Mouse (Mus musculus): ENCODE data around the gene Fgf13. TPM values are rescaled to one million over a fixed set of nuclear protein-coding genes. Genes with fewer than 3 reads are reported as not detected.
A peak's percentile ranks its signal among the peaks of the same experiment; 100 is the strongest.

Fgf13 gene
- polyA plus RNA-seq (2011; ENCODE audit: insufficient read length, low read depth, missing spikeins) = 6.2 and 8.3 TPM in 2 replicates

DNA sequence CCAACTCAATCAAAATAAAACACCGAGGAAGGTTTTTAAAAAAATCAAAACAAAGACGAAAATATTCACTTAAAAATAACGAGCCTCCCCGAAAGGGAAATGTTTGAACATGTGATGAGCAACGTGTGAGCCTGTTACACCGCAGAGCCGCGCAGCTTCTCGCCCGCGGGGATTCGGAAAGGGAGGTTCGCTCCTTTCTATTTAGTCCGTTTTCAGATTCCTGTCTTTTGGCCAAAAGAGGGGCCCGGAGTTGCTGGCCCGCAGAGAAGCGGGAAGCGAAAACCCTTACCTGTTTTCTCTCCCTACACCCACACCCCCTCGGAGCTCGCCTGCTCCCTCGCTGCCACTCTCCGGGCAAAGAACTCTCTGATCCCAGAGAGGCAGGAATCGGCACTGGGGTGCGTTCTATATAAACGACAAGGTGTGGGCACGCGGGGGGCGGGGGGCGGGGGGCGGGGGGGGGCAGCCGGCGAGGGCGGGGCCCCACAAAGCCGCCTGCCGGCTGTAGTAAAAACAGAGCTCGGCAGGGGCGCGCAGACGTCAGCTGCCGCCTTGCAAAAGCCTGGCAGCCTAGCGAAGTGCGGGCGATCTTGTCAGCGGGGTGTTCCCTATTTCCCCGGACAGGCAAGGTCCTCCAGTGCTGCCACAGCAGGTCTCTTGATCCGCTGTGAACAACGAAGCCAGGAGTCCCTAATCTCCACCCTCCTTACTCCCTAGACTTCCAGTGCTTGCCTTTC lies at the start of gene Fgf13:
Gene Fgf13, minus strand, starts transcription at position 377 of the 737 bp plus-strand sequence.
- TF ChIP-seq POLR2A (IDR thresholded peaks at IDR 0.05; ENCODE audit: low read depth, low read length) = no peak
- no peak for TF ChIP-seq CTCF (IDR thresholded peaks at IDR 0.05; ENCODE audit: borderline replicate concordance, insufficient read depth, low read length)
- Histone ChIP-seq H3K4me3 (ENCODE audit: insufficient read depth, low read length) (peak within 1 kb of the TSS; percentile 52), H3K4me1 (ENCODE audit: control insufficient read depth, insufficient read depth, low read length) (no peaks in the 10 kb centered on the region), H3K27ac (ENCODE audit: insufficient read depth, low read length) (no peak within 1 kb of the TSS)

- TF ChIP-seq POLR2A (IDR thresholded peaks at IDR 0.05; ENCODE audit: low read depth, low read length) (no peak), CTCF (IDR thresholded peaks at IDR 0.05; ENCODE audit: borderline replicate concordance, insufficient read depth, low read length) (no peak)
- Histone ChIP-seq H3K4me1 (ENCODE audit: control insufficient read depth, insufficient read depth, low read length) (no peaks in the 10 kb centered on the region), H3K27ac (ENCODE audit: insufficient read depth, low read length) (no peak overlapping the region), H3K4me3 (ENCODE audit: insufficient read depth, low read length) (no peak overlapping the region)
Measured at GRCm38 (mm10) chrX:59606535-59606934, 38.7 kb upstream of the Fgf13 start.

- H3K27ac ChIP-seq (ENCODE audit: insufficient read depth, low read length) = no peak overlapping the region
- no peak for TF ChIP-seq POLR2A (IDR thresholded peaks at IDR 0.05; ENCODE audit: low read depth, low read length)
- no peak for TF ChIP-seq CTCF (IDR thresholded peaks at IDR 0.05; ENCODE audit: borderline replicate concordance, insufficient read depth, low read length)
- no peak overlapping the region for H3K4me3 ChIP-seq (ENCODE audit: insufficient read depth, low read length)
- no peaks in the 10 kb centered on the region for H3K4me1 ChIP-seq (ENCODE audit: control insufficient read depth, insufficient read depth, low read length)
Measured at GRCm38 (mm10) chrX:59589050-59589449, 21.2 kb upstream of the Fgf13 start.

DNA sequence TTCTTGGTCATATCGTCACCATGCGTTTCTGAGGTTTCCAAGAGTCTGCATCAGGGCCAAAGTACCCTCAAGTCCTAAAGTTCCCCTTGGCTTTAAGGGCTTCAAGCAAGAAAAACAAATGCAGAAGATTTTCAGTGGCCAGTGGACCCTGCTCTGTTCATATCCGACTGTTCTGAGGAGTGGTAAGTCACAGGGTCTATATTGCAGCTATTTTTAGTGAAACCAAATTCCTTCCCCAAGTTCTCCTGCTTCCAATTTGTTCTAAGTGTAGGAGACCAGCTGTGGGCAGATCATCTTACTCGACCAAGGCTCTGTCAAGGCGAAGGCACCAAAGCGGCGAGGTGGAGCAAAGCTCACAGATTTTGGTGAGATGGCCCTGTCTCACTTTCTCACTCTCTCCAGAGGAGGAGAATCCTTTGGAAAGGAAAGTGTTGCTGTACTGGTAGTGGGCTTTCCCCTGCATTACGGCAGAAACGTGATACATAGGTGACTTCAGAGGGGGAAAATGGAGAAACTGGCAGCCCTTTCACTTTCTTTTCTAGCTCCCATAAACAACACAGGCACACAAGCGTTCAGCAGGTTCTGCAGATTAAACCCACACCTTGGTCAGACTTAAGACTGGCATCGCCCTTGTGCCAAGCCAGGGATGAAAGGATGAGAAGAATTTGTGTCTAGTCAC lies 17.8 kb upstream of the Fgf13 start:
- TF ChIP-seq POLR2A (IDR thresholded peaks at IDR 0.05; ENCODE audit: low read depth, low read length) (no peak), CTCF (IDR thresholded peaks at IDR 0.05; ENCODE audit: borderline replicate concordance, insufficient read depth, low read length) (no peak)
- no peak overlapping the region for H3K4me3 ChIP-seq (ENCODE audit: insufficient read depth, low read length)
- no peaks in the 10 kb centered on the region for H3K4me1 ChIP-seq (ENCODE audit: control insufficient read depth, insufficient read depth, low read length)
- H3K27ac ChIP-seq (ENCODE audit: insufficient read depth, low read length) = no peak overlapping the region

- Histone ChIP-seq H3K4me1 (ENCODE audit: control insufficient read depth, insufficient read depth, low read length) (no peaks in the 10 kb centered on the region), H3K27ac (ENCODE audit: insufficient read depth, low read length) (no peak overlapping the region), H3K4me3 (ENCODE audit: insufficient read depth, low read length) (no peak overlapping the region)
- TF ChIP-seq POLR2A (IDR thresholded peaks at IDR 0.05; ENCODE audit: low read depth, low read length) = no peak
- TF ChIP-seq CTCF (IDR thresholded peaks at IDR 0.05; ENCODE audit: borderline replicate concordance, insufficient read depth, low read length) = no peak
Measured at GRCm38 (mm10) chrX:59584034-59584433, 16.2 kb upstream of the Fgf13 start.

GRCm38 (mm10) chrX:59566826-59567694 lies 811 bp downstream of the Fgf13 start:
- peak overlapping the region; percentile 52 for H3K4me3 ChIP-seq (ENCODE audit: insufficient read depth, low read length)
- H3K27ac ChIP-seq (ENCODE audit: insufficient read depth, low read length) = no peak overlapping the region
- TF ChIP-seq CTCF (IDR thresholded peaks at IDR 0.05; ENCODE audit: borderline replicate concordance, insufficient read depth, low read length) = no peak
- TF ChIP-seq POLR2A (IDR thresholded peaks at IDR 0.05; ENCODE audit: low read depth, low read length) = no peak
- H3K4me1 ChIP-seq (ENCODE audit: control insufficient read depth, insufficient read depth, low read length) = no peaks in the 10 kb centered on the region

DNA sequence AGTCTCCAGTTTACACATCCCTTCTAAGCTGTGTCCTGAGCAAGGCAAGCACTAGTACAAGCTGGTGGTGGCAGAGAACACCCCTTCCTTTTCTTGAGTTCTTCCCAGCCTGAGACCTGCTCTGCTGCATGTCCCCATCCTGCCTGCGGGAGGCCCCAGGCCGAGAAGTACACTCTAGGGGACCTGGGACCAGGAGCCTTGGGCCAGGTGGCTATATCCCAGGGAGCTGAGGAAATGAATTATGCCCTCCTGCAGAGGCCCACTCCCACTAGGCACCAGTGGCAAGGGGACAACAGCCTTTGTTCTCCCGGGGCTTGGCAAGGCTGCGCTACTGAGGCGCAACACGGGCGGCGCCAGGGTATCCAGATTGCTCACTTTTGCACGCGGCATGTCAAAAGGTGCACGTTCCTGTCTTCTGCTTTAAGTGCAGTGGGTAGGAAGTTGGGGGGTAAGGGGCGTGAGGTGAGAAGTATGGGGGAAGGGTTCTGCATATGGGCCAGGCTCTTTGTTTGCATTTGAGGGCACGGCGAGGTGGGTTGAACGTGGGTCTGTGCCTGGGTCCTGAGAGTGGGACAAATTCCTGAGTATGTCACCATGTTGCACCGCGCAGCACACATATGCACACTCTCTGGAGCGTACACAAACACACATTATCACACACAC lies 1.7 kb downstream of the Fgf13 start:
- Histone ChIP-seq H3K27ac (ENCODE audit: insufficient read depth, low read length) (no peak overlapping the region), H3K4me3 (ENCODE audit: insufficient read depth, low read length) (peak overlapping the region; percentile 7; the same call in 1 of the 2 replicates), H3K4me1 (ENCODE audit: control insufficient read depth, insufficient read depth, low read length) (no peaks in the 10 kb centered on the region)
- TF ChIP-seq CTCF (IDR thresholded peaks at IDR 0.05; ENCODE audit: borderline replicate concordance, insufficient read depth, low read length) (no peak), POLR2A (IDR thresholded peaks at IDR 0.05; ENCODE audit: low read depth, low read length) (no peak)

- no peak for TF ChIP-seq CTCF (IDR thresholded peaks at IDR 0.05; ENCODE audit: borderline replicate concordance, insufficient read depth, low read length)
- no peak for TF ChIP-seq POLR2A (IDR thresholded peaks at IDR 0.05; ENCODE audit: low read depth, low read length)
- no peak overlapping the region for H3K4me3 ChIP-seq (ENCODE audit: insufficient read depth, low read length)
Measured at GRCm38 (mm10) chrX:59547931-59548330, 19.9 kb downstream of the Fgf13 start.

GRCm38 (mm10) chrX:59508273-59508672 lies 59.6 kb downstream of the Fgf13 start:
- no peaks in the 10 kb centered on the region for H3K4me1 ChIP-seq (ENCODE audit: control insufficient read depth, insufficient read depth, low read length)
- H3K4me3 ChIP-seq (ENCODE audit: insufficient read depth, low read length) = no peak overlapping the region
- H3K27ac ChIP-seq (ENCODE audit: insufficient read depth, low read length) = no peak overlapping the region
- no peak for TF ChIP-seq CTCF (IDR thresholded peaks at IDR 0.05; ENCODE audit: borderline replicate concordance, insufficient read depth, low read length)
- TF ChIP-seq POLR2A (IDR thresholded peaks at IDR 0.05; ENCODE audit: low read depth, low read length) = no peak

More at GRCm38 (mm10) chrX:59547931-59548330, 19.9 kb downstream of the Fgf13 start:
- H3K4me1 ChIP-seq (ENCODE audit: control insufficient read depth, insufficient read depth, low read length) = no peaks in the 10 kb centered on the region
- H3K27ac ChIP-seq (ENCODE audit: insufficient read depth, low read length) = no peak overlapping the region
